Mouse (Mus musculus): Measurements from ENCODE around the gene Zfp454.

- TF ChIP-seq GATA1 (IDR thresholded peaks at IDR 0.05; ENCODE audit: low read length), result no peak
- TF ChIP-seq TAL1 (IDR thresholded peaks at IDR 0.05; ENCODE audit: low read length), result no peak
These were observed 44.6 kb upstream of the Zfp454 start for GRCm38 (mm10) chr11:50932040-50932439.

Measured in erythroblast, embryonic 14.5 days (primary cell).